Mouse (Mus musculus) kidney, adult 11 months (tissue): Measurements from ENCODE around the gene Aldh3a2.

Source experiments
- DNase-seq: peaks from one replicate; pipeline ENCODE4 v3.0.0; 2022

Aldh3a2 gene

DNA sequence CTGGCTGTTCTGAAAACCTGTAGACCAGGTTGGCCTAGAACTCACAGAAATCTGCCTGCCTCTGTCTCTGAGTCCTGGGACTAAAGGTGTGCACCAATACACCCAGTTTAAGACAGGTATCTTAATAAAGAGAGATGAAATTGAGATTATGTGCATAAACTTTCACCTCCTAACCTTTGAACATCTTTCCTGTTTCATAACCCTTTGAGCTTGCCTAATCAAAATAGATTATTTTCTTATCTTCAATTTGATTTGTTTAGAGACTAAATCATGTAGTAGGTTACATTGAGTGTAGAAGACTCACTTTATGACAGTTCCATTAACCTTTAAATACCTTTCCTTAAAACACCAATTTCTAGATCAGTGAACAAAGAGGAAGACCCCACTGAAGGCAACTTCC lies 4.3 kb upstream of the Aldh3a2 start:
- no peak for DNase-seq

DNA sequence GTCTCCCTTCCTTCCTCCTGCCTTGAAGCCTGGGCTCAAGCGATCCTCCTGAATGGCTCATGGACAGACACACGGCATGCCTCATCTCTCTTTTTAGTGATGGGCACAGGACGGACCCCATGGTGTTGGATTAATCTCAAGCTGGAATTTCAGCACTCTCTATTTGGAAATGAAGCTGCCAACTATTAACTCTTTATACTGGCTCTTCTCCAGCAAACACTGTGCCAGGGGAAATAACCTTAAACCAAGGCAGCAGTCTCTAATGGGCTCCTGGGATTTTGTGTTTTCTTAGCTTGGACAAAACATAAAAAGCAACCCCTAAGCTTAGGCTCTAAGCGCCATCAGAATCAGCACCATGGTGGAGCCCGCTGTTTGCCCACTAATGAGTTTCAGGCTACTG lies 3.1 kb upstream of the Aldh3a2 start:
- DNase-seq: no peak

DNA sequence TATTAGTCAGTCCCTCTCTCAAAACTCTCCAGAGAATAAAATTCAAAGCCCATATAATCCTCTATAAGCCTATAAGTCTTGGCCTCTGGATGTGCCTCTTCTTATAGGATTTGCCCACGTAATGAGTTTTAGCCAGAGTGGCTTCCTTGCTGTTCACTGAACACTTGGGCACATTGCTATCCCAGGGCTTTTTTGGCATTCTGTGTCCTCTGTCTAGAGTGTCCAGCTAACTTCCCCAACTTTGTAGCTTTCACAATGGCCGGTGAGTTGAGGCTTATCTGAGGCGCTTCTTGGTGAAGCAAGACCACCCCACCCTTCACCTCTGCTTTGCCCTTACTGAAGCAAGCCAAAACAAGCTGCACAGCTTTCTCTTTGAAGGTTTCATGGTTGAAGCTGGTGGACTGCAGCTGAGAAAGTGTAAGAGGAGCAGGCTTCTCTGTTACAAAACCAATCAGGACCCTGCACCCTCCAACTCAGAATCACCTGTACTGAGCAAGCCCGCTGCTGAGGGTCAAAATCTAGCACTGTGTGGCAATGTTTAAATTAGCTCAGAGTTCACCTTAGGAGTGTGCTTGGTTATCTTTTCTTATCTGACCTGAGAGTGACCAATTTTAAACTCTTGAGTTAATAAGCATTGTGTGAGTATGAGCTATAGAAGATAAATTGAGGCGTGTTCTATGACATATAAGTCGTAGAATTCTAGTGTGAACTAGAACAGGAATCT lies 1.5 kb upstream of the Aldh3a2 start:
- no peak for DNase-seq

DNA sequence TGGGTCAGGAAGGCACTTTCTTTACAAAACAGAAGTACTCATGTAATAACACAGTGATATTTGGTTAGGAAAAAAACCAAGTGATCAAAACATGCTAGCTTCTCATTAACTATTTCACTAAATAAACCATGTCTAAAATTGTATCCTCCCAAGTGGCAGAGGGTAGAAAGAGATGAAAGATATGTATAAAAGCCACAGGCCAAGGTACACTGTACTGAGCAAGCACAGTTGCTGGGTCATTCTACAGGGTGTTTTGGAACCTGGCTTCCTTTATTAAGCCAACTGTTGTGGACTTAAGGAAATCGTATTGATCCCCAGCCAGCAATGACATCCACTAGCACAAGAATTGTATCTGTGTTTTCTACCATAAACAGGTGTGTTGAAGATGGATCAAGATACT lies 3.4 kb downstream of the Aldh3a2 start:
- no peak for DNase-seq

DNA sequence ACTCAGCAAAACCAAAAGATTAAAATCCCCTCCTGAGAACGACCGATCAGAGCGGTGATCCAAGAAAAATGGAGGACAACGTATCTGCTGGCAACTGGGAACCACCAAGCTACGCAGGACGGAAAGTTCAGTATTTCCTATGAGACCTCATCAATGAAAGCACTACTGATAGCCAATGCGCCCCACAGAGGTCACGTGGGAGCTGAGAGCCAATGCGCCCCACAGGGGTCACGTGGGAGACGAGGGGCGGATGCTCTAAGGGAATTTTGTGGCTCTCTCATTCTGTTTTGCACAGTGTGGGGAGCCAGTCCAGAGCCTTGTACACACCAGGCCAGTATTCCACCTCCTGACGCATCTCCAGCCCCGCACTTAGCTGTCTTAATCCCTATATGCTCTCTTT lies 4.7 kb downstream of the Aldh3a2 start:
- no peak for DNase-seq

DNA sequence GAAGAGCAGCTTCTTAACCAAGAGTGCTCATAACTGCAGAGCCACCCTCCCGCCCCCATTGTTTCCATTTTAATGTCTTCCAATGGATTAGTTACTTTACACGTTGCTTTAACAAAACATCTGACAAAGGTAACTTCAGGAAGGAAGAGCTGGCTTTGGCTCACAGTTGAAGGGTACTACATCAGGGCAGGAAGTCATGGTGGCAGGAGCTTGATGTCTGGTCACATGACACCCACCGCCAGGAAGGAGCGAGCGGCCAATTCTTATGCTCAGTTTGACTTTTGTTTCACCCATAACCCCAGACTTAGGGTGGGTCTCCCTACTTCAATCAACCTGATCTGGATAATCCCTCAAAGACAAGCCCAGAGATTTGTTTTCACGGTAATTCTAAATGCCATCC lies 8.2 kb downstream of the Aldh3a2 start:
- no peak for DNase-seq

DNA sequence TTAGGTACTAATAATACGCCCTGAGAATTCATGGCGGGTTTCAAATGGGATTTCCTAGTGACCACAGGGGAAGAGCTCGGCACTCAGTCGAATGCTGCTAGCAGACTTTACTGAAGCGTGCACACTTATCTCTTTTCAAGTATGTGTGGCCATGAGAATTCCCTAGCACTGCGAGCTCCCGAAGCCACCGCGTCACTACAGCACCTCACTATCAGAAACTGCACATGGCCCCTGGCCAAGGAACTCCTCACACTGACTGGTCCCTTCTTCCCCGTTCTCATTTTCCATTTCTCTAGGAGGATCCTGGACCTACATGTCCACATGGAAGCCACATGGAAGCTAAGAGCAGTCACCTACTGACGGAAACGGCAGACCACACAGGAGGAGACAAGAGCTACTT lies 14.5 kb downstream of the Aldh3a2 start:
- DNase-seq: no peak

DNA sequence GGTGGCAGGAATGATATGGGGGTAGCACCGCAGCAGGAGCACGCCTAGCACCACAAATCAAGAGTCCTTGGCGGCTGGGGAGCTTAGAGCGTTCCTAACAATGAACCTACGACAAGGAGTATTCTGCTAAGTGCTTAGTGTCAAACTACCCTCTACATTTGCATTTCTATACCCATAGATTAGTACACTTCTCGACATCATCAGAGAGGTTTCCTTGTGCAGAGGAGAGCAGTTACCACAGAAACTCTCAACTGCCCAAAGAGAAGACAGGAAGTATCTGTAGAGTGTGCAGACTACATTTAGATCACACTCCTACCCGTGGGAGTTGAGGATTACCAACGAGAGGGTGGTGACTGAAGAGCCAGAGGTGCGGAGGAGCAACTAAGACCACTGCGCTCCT lies 15.5 kb downstream of the Aldh3a2 start:
- DNase-seq: no peak

DNA sequence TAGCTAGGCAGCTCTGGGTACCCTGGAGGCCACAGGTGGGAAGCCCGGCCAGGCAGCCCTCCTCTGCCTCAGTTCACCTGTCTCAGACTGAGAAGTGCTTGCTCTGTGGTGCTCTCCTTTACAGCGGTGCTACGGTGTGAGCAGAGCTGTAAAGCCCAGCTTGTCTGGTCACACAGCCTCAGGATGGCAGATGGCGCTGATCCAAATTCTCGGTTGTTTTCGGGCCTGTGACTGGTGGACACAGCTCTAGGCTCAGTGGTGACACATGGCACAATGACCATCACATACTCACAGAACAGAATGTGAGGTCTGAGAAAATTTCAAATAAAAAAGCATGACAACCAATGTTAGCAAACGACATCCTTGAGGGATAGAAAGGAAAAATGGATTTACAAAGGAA lies 22.9 kb downstream of the Aldh3a2 start:
- DNase-seq: no peak

DNA sequence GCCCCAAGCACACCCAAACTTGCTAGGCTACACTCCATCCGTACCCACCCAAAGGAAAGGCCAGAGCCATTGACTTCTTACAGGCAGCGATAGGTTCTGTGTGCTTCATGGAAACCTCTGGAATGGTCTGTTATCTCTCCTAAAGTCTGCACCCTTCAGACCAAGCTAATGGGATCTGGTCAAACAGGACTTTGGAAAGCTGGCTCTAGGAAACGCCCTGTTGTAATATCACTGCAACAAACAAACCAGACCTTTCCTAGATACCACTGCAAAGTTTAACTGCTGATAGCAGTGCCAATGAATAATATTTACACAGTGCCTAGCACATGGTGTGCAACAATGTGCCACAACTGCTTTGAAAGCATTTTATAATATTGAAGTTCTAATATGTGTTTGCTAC lies 31.2 kb downstream of the Aldh3a2 start:
- DNase-seq: no peak

DNA sequence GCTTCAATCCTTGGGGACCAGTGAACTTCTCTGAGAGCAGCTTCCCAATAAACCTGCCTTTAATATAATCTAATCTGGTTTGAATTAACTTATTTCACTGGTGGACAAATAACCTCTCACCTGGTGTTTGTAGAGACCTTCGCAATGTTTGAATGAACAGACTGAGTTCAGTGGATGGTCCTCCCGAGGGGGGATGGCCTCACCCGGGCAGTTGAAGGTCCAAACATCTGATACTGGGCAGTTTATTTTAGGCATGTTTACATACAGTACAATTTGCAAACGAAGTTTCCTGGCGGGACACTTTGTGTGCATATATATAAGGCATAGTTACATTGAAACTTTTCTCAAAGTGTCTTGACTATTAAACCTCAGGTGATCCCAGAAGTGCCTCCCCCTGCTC lies 33.1 kb downstream of the Aldh3a2 start:
- DNase-seq: no peak

DNA sequence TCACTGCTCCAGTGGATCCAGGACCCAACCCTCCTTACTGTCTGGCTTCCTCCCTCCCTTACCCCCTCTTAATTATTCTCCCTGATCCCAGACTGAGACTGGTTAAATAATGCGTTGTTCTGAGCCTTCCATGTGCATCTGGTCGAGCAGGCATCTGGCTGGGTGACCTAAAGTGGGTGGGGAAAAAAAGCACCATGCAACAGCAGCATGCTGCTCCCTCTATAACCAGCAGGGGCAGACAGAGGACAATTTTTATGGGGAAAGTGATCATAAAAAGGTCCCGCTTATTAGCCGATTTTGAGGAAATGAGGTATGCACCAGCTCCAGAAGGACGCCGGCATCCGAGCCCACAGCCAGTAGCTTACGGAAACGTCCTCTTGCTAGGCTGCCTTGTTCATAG lies 35.9 kb downstream of the Aldh3a2 start:
- DNase-seq: peak; percentile 28

DNA sequence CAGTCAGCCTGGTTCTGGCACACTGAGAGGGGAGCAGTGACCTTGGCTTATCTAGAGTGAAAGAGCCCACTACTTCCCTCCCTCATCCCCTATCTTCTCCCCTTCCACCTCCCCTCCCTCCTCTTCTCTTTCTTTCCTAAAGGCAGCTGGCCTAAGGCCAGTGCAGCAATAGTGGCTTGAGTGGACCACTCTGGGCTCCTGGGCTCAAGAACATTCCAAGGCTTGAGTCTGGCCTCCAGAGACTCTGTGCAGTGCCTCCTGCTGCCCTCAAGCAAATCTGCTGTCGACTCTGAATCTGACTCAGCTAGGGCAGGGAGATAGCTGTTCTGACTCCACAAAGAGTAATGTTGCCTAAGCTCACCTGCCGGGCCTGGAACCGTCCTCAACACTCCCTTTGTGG lies 38.9 kb downstream of the Aldh3a2 start:
- no peak for DNase-seq

DNA sequence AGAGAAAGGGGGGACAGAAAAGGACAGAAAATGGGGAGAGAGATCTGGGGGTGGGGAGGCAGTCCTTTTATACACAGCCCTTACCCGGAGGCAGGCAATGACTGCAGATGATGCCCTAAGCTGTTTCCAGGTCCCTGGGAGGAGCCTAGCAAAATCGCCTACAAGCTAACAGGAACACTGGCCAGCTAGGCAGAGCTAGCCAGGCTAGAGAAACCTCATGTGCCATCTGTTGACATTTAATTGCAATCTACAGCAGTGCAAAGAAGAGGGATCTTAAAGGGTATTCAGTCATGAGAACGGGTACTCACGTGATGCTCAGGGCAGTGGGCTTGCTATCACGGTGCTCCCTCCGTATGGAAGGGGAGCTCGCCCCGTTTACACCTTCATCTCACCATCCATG lies 39.4 kb downstream of the Aldh3a2 start:
- no peak for DNase-seq

DNA sequence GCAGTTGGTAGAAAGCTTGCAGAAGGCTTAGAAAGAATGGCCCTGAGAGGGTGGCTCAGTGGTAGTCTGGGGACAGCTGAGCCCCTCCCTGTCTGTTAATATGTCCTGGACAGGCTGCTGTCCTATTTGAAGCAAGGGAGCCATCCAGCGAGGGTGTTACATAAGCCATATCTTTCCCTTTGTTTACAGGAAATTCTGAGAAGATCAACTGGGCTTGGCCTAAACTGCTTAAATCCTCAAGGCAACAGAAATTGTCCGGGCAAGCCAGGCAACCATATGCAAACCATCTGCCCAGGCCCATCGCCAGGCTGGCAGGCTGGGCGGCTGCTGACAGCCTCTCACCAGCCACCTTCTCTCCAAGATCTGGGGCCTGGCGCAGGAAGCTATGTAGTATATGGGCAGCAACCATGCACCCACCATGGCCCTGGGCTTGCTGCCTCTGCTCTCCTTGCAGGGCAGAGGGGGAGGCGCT lies 41.3 kb downstream of the Aldh3a2 start:
- DNase-seq: no peak

DNA sequence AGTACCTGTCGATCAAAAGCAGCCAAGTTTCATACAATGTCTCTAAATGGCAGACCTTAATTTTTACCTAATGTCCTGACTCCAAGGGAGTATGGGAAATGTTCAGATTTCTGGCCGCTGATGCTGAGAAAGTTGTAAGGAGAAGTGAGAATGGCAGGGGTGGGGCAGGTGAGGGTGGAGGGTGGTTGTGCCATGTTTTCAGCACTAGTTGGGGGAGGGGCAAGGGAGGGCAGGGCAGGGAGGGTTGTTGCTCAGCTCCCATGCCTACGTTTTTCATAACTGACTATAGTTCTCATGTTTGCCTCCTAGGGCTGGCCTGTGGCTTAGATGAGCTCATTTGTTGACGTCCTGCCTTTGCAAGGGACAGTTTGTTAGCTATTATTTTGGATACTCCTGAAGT lies 41.8 kb downstream of the Aldh3a2 start:
- DNase-seq: no peak

DNA sequence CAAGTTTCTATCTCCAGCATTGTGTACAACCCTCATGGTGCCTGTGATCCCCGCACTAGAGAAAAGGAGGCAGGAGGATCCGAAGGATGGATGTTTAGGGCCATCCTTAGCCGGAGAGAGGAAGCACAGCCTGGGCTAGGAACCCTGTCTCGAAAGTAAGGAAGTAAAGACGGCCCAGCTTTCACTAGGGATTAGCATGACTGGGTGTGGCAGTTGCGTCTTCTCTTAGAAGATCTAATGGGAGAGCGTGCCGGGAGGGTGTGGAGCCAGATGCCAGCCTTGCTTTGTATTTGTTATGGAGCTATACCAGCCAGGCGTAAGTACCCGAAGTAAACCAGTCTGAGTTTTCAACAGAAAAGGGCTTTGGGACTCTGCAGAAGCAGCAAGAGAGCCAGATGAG lies 42.4 kb downstream of the Aldh3a2 start:
- DNase-seq: no peak

DNA sequence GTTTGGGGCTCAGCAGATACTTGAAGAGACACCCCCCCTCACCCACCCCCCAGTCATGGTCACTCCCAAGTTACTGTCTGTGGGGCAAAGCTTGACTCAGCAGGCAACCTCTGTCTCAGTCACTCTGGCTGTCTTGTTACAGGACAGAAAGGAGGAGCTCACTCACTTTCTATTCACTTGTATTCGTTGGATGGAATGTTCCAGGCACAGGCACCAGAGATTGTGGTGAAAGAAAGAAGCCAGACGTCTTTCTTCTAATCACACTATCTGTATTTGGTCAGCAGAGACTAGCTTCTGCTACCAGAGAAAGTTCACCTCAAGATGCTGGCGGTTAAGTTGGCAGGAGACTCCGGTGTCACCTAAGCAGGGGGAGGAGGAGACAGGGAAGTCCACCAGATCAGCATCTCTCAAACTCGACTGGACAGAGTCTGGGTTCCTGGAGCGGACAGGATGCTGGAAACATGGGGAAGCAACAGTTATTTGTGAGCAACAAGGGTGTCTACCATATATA lies 43.0 kb downstream of the Aldh3a2 start:
- DNase-seq: no peak

DNA sequence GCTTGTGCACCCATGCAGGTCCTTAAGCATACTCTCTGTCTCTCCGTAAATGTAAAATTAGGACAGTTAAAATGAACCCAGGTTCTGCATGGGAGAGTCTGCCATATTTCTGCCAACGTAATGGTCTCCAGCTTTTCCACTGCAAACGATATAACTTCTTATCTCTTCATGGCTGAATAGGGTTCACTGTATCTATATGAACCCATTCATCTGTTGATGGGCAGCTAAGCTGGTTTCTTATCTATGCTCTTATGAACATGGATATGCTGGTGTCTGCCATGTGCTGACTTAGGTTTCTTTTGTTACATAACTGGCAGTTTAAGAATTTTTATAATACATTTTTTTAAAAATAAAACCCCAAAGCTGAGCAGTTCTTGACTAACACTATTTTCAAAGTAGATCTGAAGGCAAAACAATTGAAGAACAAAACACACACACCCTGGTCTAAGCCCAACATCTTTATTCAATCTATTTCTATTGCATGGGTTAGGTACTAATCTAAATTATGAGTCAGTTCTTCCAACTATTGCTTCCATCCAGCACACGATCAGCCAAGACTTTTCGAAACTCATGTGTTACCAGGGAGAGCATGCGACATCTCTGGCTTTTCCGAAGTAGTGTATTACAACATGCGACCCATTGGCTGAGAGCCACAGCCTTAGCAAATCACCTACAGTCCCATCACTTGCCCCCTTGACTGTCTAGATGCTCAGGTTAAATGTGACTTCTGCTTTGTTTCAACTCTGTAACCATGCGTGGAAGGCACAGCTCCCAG lies 44.1 kb downstream of the Aldh3a2 start:
- no peak for DNase-seq

DNA sequence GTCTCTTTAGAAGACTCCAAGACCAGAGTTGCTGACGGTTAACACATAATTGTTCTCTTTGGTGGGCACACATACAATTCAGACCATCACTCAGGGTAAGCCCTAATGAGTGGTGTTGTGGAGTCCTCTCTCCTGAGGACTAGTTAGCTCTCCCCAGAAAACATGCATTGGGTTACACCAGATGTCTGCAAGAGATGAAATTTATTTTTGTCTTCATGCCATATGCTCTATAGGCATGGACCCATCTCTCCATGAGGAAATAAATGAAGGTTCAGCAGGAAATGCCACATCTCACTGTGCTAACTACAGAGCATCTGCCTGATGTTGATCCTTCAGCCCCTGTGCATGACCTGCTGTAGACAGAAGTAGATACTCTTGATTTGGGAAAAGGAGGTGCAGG lies 45.3 kb downstream of the Aldh3a2 start:
- no peak for DNase-seq

DNA sequence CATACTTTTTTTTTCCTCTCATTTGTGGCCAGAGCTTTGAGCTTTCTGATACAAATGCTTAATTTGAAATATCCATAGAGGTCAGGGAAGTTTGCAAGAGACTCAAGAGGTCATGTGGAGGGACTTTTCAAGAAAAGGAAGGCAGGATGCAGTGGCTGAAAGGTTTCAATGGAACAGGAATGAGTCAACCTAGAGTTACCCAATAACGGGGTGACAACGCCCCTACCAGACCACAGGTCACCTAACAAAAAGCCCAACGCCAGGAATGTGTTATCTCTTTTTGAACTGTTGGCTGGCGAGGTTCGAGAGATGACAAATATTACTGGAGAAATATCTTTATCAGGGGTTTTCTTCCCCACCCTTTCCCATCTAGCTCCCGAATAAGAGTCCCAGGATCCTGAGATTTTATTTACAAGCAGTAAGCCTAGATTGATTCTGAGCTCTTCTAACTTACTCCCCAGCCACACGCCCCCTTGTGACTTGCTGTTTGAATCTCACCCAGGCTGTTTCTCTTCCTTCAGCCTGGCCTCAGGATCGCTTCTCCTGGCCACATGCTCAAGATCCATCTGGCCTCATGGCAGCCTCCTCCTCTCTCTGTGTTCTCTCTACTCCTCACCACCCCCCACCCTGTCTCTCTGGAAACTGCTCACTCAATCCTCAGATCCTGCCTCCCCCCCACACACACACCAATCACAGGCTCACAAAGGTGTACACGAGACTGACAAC lies 46.9 kb downstream of the Aldh3a2 start:
- DNase-seq: no peak

DNA sequence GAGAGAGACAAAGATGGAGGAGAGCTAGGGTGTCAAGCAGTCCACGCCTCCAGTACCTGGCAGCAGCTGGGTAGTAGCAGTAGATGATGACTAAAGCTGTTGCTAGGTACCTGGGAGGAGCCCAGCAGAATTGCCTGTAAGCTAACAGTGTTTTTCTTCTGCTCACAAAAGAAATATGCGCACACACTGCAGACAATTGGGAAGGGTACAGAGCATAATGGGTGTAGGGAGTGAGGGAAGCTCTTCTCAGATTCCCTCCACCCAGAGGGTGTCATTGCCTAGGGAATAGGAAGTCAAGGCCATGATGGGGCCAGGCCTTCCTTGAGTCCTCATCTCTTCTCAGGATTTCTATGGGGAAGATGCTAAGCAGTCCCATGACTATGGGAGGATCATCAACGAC lies 51.3 kb downstream of the Aldh3a2 start:
- no peak for DNase-seq

DNA sequence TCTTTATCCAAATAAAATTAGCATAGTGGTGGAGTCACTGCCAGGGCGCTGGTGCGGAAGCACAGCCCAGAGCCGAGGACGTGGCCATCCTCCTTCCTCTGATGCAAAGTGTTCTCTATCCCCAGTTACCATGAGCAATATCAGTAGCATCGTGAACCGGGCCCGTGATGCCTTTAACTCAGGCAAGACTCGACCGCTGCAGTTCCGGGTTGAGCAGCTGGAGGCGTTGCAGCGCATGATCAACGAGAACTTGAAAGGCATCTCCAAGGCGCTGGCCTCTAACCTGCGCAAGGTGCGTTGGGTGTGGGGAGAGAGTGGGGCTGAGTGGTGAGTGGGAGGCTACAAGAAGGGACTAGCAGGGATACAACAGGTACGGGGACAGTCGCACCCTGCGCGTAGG lies 55.2 kb downstream of the Aldh3a2 start:
- no peak for DNase-seq

DNA sequence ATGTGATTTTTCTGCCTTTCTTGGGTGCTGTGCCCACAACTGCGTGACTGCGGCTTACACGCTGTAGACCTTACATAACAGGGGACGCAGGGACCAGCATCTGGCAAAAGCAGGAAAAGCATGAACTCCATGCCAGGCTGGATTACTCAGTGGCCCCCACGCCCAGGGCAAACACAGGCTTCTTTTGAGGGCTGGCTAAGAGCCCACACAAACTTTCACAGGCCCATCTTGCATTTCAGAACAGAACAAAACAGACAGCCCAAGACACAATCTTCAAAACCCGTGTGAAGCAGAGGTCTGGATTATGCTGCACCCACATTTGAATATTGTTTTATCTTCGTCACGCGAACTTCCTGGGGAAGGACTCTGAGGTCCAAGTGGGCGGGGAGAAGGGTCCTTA lies 58.9 kb downstream of the Aldh3a2 start:
- DNase-seq: no peak
